In the genomic region with DNA sequence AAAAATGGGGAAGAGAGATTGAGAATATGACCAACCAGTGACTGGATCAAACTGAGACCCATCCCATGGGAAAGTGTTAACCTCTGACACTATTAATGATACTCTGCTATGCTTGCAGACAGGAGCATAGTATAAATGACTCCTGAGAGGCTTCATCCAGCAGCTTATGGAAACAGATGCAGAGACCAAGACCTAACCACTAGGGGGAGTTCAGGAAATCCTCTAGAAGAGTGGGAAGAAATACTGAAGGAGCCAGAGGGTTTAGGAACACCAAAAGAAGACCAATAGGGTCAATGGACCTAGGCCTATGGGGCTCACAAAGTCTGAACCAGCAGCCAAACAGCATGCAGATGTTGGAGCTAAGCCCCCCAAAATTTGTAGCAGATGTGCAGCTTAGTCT, we compare ENCODE assay signal across 21 mouse cellular contexts.
DNase-seq lines count a peak whose midpoint lies in the region; ATAC-seq and TF ChIP-seq lines count a peak whose summit lies in the region.
"Had no signal": no experiment of that assay in that cellular context is flagged by ENCODE, and none has a peak within 500 bp of the region (broad histone marks: within the 10 kb centered on the region; RNA-seq: fewer than 3 reads in every experiment).

No protein-coding gene starts in this region.

- TF ChIP-seq CTCF in midbrain, postnatal 0 days (IDR thresholded peaks at IDR 0.05) = 0 out of 2 replicates have a peak, but pooled peaks have one; percentile 8

- no peaks in the 10 kb centered on the region for H3K9me3 ChIP-seq in embryonic facial prominence, embryonic 11.5 days (replicated peaks; ENCODE audit: control insufficient read depth, low read length)
- no peaks in the 10 kb centered on the region for H3K9me3 ChIP-seq in embryonic facial prominence, embryonic 10.5 days
- no peaks in the 10 kb centered on the region for H3K9me3 ChIP-seq in midbrain, postnatal 0 days (ENCODE audit: low read length)
- H3K9me3 ChIP-seq in midbrain, embryonic 16.5 days (replicated peaks; ENCODE audit: control insufficient read depth, low read length, poor library complexity, severe bottlenecking) = no peaks in the 10 kb centered on the region
- H3K9me3 ChIP-seq in forebrain, embryonic 16.5 days (ENCODE audit: control insufficient read depth, low read length) = no peaks in the 10 kb centered on the region
- H3K9me3 ChIP-seq: forebrain, embryonic 12.5 days; limb, embryonic 10.5 days; megakaryocyte, embryonic 14.5 days; neural tube, embryonic 13.5 days; stomach, embryonic 15.5 days had no signal

- H3K27me3 ChIP-seq in embryonic facial prominence, embryonic 11.5 days (ENCODE audit: control insufficient read depth, insufficient read depth, low read length) = no peaks in the 10 kb centered on the region
- no peaks in the 10 kb centered on the region for H3K27me3 ChIP-seq in embryonic facial prominence, embryonic 10.5 days (replicated peaks; ENCODE audit: low read depth, poor library complexity, severe bottlenecking)
- H3K27me3 ChIP-seq in midbrain, postnatal 0 days (ENCODE audit: insufficient read depth, low read length) = no peaks in the 10 kb centered on the region
- no peaks in the 10 kb centered on the region for H3K27me3 ChIP-seq in midbrain, embryonic 16.5 days (ENCODE audit: control insufficient read depth, insufficient read depth, low read depth, low read length)
- H3K27me3 ChIP-seq in forebrain, embryonic 16.5 days (replicated peaks; ENCODE audit: control insufficient read depth, insufficient read depth, low read length) = no peaks in the 10 kb centered on the region
- H3K27me3 ChIP-seq: forebrain, embryonic 12.5 days; megakaryocyte, embryonic 14.5 days; neural tube, embryonic 13.5 days; stomach, embryonic 15.5 days had no signal

- H3K9ac ChIP-seq in embryonic facial prominence, embryonic 11.5 days (replicated peaks; ENCODE audit: low read length) = no peak overlapping the region
- no peak overlapping the region for H3K9ac ChIP-seq in midbrain, postnatal 0 days (replicated peaks; ENCODE audit: low read length, poor library complexity, severe bottlenecking)
- H3K9ac ChIP-seq in midbrain, embryonic 16.5 days (ENCODE audit: low read depth, low read length) = no peak overlapping the region
- H3K9ac ChIP-seq in forebrain, embryonic 16.5 days (replicated peaks; ENCODE audit: low read depth, low read length) = no peak overlapping the region
- H3K9ac ChIP-seq: forebrain, embryonic 12.5 days; liver, postnatal 0 days; neural tube, embryonic 13.5 days; stomach, embryonic 15.5 days had no signal

- ATAC-seq in embryonic facial prominence, embryonic 11.5 days (replicated peaks; ENCODE audit: insufficient number of reproducible peaks, low FRiP score, low TSS enrichment, low read depth) = no peak
- ATAC-seq in midbrain, postnatal 0 days (ENCODE audit: low FRiP score) = no peak
- no peak for ATAC-seq in midbrain, embryonic 16.5 days
- no peak for ATAC-seq in forebrain, embryonic 16.5 days
- ATAC-seq: liver, postnatal 0 days had no signal

- no peaks in the 10 kb centered on the region for H3K36me3 ChIP-seq in embryonic facial prominence, embryonic 11.5 days (replicated peaks; ENCODE audit: control insufficient read depth, insufficient read depth, low read depth, low read length)
- no peaks in the 10 kb centered on the region for H3K36me3 ChIP-seq in embryonic facial prominence, embryonic 10.5 days (replicated peaks)
- H3K36me3 ChIP-seq in midbrain, postnatal 0 days (ENCODE audit: insufficient read depth, low read length) = no peaks in the 10 kb centered on the region
- H3K36me3 ChIP-seq in midbrain, embryonic 16.5 days (ENCODE audit: control insufficient read depth, insufficient read depth, low read length) = no peaks in the 10 kb centered on the region
- no peaks in the 10 kb centered on the region for H3K36me3 ChIP-seq in forebrain, embryonic 16.5 days (ENCODE audit: control insufficient read depth, insufficient read depth)
- H3K36me3 ChIP-seq: forebrain, embryonic 12.5 days; limb, embryonic 10.5 days; neural tube, embryonic 13.5 days; stomach, embryonic 15.5 days had no signal

- no peak overlapping the region for H3K4me2 ChIP-seq in embryonic facial prominence, embryonic 11.5 days (ENCODE audit: low read depth, low read length)
- no peak overlapping the region for H3K4me2 ChIP-seq in midbrain, postnatal 0 days (ENCODE audit: low read depth, low read length, poor library complexity, severe bottlenecking)
- H3K4me2 ChIP-seq in midbrain, embryonic 16.5 days (ENCODE audit: low read length) = no peak overlapping the region
- H3K4me2 ChIP-seq in forebrain, embryonic 16.5 days (ENCODE audit: low read length) = no peak overlapping the region
- H3K4me2 ChIP-seq: forebrain, embryonic 12.5 days; neural tube, embryonic 13.5 days; stomach, embryonic 15.5 days had no signal

- peak; percentile 11 for DNase-seq in embryonic facial prominence, embryonic 11.5 days (ENCODE audit: low spot score)
- no peak for DNase-seq in embryonic facial prominence, embryonic 10.5 days (ENCODE audit: low spot score)
- no peak for DNase-seq in midbrain, postnatal 0 days (ENCODE audit: low spot score)
- DNase-seq in ZHBTc4 (ENCODE audit: low read depth, low spot score) = peak; percentile 42
- DNase-seq in cerebellum, postnatal 10 days = no peak
- no peak for DNase-seq in cerebellum, adult 8-10 months
- DNase-seq: cerebellum, adult 2 months; gastrocnemius, postnatal 10 days; heart, adult 11 months; heart, postnatal 36 days; kidney, adult 8-10 months; kidney, postnatal 25 days; liver, postnatal 0 days; right cerebral cortex, postnatal 25 days had no signal

- H3K27ac ChIP-seq in embryonic facial prominence, embryonic 11.5 days (replicated peaks; ENCODE audit: low read depth, low read length) = no peak overlapping the region
- no peak overlapping the region for H3K27ac ChIP-seq in embryonic facial prominence, embryonic 10.5 days (replicated peaks)
- H3K27ac ChIP-seq in midbrain, postnatal 0 days (ENCODE audit: low read depth, low read length) = no peak overlapping the region
- H3K27ac ChIP-seq in midbrain, embryonic 16.5 days (ENCODE audit: low read length) = no peak overlapping the region
- no peak overlapping the region for H3K27ac ChIP-seq in forebrain, embryonic 16.5 days (ENCODE audit: low read length)
- H3K27ac ChIP-seq: forebrain, embryonic 12.5 days; limb, embryonic 10.5 days; neural tube, embryonic 13.5 days; stomach, embryonic 15.5 days had no signal

- no peaks in the 10 kb centered on the region for H3K4me1 ChIP-seq in embryonic facial prominence, embryonic 11.5 days (ENCODE audit: control insufficient read depth, insufficient read depth, low read length)
- no peaks in the 10 kb centered on the region for H3K4me1 ChIP-seq in embryonic facial prominence, embryonic 10.5 days
- no peaks in the 10 kb centered on the region for H3K4me1 ChIP-seq in midbrain, postnatal 0 days (ENCODE audit: insufficient read depth, low read length)
- no peaks in the 10 kb centered on the region for H3K4me1 ChIP-seq in midbrain, embryonic 16.5 days (ENCODE audit: control insufficient read depth, insufficient read depth, low read length)
- no peaks in the 10 kb centered on the region for H3K4me1 ChIP-seq in forebrain, embryonic 16.5 days (replicated peaks; ENCODE audit: control insufficient read depth, insufficient read depth, low read length)
- H3K4me1 ChIP-seq: forebrain, embryonic 12.5 days; limb, embryonic 10.5 days; neural tube, embryonic 13.5 days; stomach, embryonic 15.5 days had no signal

- no peak overlapping the region for H3K4me3 ChIP-seq in embryonic facial prominence, embryonic 11.5 days (ENCODE audit: low read depth, low read length)
- H3K4me3 ChIP-seq in embryonic facial prominence, embryonic 10.5 days = no peak overlapping the region
- no peak overlapping the region for H3K4me3 ChIP-seq in midbrain, postnatal 0 days (ENCODE audit: low read depth, low read length)
- no peak overlapping the region for H3K4me3 ChIP-seq in midbrain, embryonic 16.5 days (ENCODE audit: low read depth, low read length)
- H3K4me3 ChIP-seq in forebrain, embryonic 16.5 days (replicated peaks; ENCODE audit: low read length) = no peak overlapping the region
- H3K4me3 ChIP-seq: forebrain, embryonic 12.5 days; limb, embryonic 10.5 days; megakaryocyte, embryonic 14.5 days; neural tube, embryonic 13.5 days; stomach, embryonic 15.5 days had no signal

Comparison
In these comparisons a context has a peak if more than half of its experiments do, and no peak if none do; other contexts are left out.
1. DNase-seq: peak in embryonic facial prominence, embryonic 11.5 days (single experiment) and ZHBTc4 (single experiment); none in embryonic facial prominence, embryonic 10.5 days (single experiment), midbrain, postnatal 0 days (single experiment), cerebellum, postnatal 10 days (0 of 2) and cerebellum, adult 8-10 months (single experiment).